Mouse (Mus musculus) T-helper 17 cell (primary cell): ENCODE results near the gene Zfp64.

Experiments used
- in situ Hi-C, 2 experiments: fragments of 300-600 bp; cut with MboI, MseI; formaldehyde crosslinking; loops; 1 replicate in 1 of 2; 2 replicates in 1 of 2; pipeline ENCODE4 v1.15.1; 2025; ENCODE audit warnings: high pct_unique_total_duplicates in 2 of 2

The Zfp64 gene

GRCm38 (mm10) chr2:168851545-168851944 lies 103.8 kb downstream of the Zfp64 start:
- in situ Hi-C loops = no loop called here

- in situ Hi-C loops = no loop called here
Observed at GRCm38 (mm10) chr2:168848553-168848952, 106.8 kb downstream of the Zfp64 start.

- in situ Hi-C loops = no loop called here
Observed at GRCm38 (mm10) chr2:168846180-168846720, 109.1 kb downstream of the Zfp64 start.
